Mouse (Mus musculus) MEL (cell line): ENCODE measurements at regions not wholly inside any gene's neighbourhood (a gene's known extent, or its start where the extent isn't known, plus 50 kb on each side); places are given as distances from the start of the nearest gene placed in this dataset.

Source experiments
- DNase-seq: peaks from one replicate; pipeline ENCODE4 v3.0.0; 2011; ENCODE audit warnings: low read depth, low spot score
- H3K27ac ChIP-seq: 2 replicates; pipeline ENCODE4 v1.5.1; 2012; ENCODE audit warnings: low read depth, mild to moderate bottlenecking, control low read depth, low read length, moderate library complexity; ENCODE audit not compliant: control insufficient read depth
- H3K27me3 ChIP-seq, 2 experiments: fragments of 150-350 bp in 1 of 2; sonication (generic) in 1 of 2; 2 replicates each; pipeline ENCODE4 v1.6.1; 2012; ENCODE audit warnings: low read length in 2 of 2, mild to moderate bottlenecking in 2 of 2, improper control_type of control experiment in 1 of 2, moderate library complexity in 1 of 2; ENCODE audit not compliant: insufficient read depth in 2 of 2, control insufficient read depth in 1 of 2
- H3K36me3 ChIP-seq, 2 experiments: 2 replicates each; pipeline ENCODE4 v1.6.1; 2012 to 2014; ENCODE audit warnings: low read length in 2 of 2, improper control_type of control experiment in 1 of 2, inconsistent platforms in 1 of 2, mild to moderate bottlenecking in 1 of 2; ENCODE audit not compliant: insufficient read depth in 2 of 2, control insufficient read depth in 1 of 2
- H3K4me1 ChIP-seq, 2 experiments: fragments of 150-350 bp in 1 of 2; sonication (generic) in 1 of 2; 2 replicates each; pipeline ENCODE4 v1.6.1; 2012; ENCODE audit warnings: low read length in 2 of 2, improper control_type of control experiment in 1 of 2, mild to moderate bottlenecking in 1 of 2; ENCODE audit not compliant: insufficient read depth in 2 of 2, control insufficient read depth in 1 of 2
- H3K4me3 ChIP-seq, 2 experiments: fragments of 150-350 bp in 1 of 2; sonication (generic) in 1 of 2; 2 replicates each; pipeline ENCODE4 v1.5.1; 2012; ENCODE audit warnings: low read depth in 2 of 2, low read length in 2 of 2, mild to moderate bottlenecking in 2 of 2, moderate library complexity in 2 of 2, control low read depth in 1 of 2, improper control_type of control experiment in 1 of 2; ENCODE audit not compliant: control insufficient read depth in 1 of 2, insufficient read depth in 1 of 2
- H3K79me2 ChIP-seq: 2 replicates; pipeline ENCODE4 v1.6.1; 2012; ENCODE audit warnings: mild to moderate bottlenecking, low read length, moderate library complexity; ENCODE audit not compliant: control insufficient read depth, poor library complexity, insufficient read depth
- H3K9ac ChIP-seq: 2 replicates; pipeline ENCODE4 v1.6.1; 2012; ENCODE audit warnings: low read depth, mild to moderate bottlenecking, control low read depth, low read length, moderate library complexity; ENCODE audit not compliant: control insufficient read depth, poor library complexity, severe bottlenecking
- H3K9me3 ChIP-seq: fragments of 150-350 bp; sonication (generic); replicated peaks from 2 replicates; pipeline ENCODE4 v1.6.1; 2012; ENCODE audit warnings: mild to moderate bottlenecking, low read length, improper control_type of control experiment, moderate library complexity; ENCODE audit not compliant: insufficient read depth
- BHLHE40 ChIP-seq: IDR thresholded peaks from 2 replicates; pipeline ENCODE4 v1.6.1; 2012; ENCODE audit warnings: low read depth, mild to moderate bottlenecking, inconsistent platforms, low read length, improper control_type of control experiment, borderline replicate concordance
- CHD1 ChIP-seq: IDR thresholded peaks from 2 replicates; pipeline ENCODE4 v1.6.1; 2012; ENCODE audit warnings: low read depth, mild to moderate bottlenecking, inconsistent platforms, low read length, improper control_type of control experiment
- CHD2 ChIP-seq: IDR thresholded peaks from 2 replicates; pipeline ENCODE4 v1.6.1; 2011; ENCODE audit warnings: low read length, improper control_type of control experiment
- CTCF ChIP-seq, 3 experiments: IDR thresholded peaks in 2 of 3; conservative IDR thresholded peaks in 1 of 3; 2 replicates each; pipeline ENCODE4 v1.5.1; 2011 to 2012; ENCODE audit warnings: low read length in 3 of 3, low read depth in 2 of 3, mild to moderate bottlenecking in 2 of 3, improper control_type of control experiment in 1 of 3, inconsistent platforms in 1 of 3, mixed read lengths in 1 of 3, moderate library complexity in 1 of 3; ENCODE audit not compliant: control insufficient read depth in 1 of 3, insufficient read depth in 1 of 3, poor library complexity in 1 of 3, severe bottlenecking in 1 of 3
- E2F4 ChIP-seq: IDR thresholded peaks from 2 replicates; pipeline ENCODE4 v1.6.1; 2011; ENCODE audit warnings: low read depth, low read length, improper control_type of control experiment, borderline replicate concordance
- ELF1 ChIP-seq: IDR thresholded peaks from 2 replicates; pipeline ENCODE4 v1.6.1; 2014; ENCODE audit warnings: low read depth, mild to moderate bottlenecking, inconsistent platforms, low read length, improper control_type of control experiment, moderate library complexity
- EP300 ChIP-seq, 2 experiments: IDR thresholded peaks; 2 replicates each; pipeline ENCODE4 v1.6.1; 2011; ENCODE audit warnings: improper control_type of control experiment in 2 of 2, low read length in 2 of 2, low read depth in 1 of 2, mild to moderate bottlenecking in 1 of 2
- ETS1 ChIP-seq: IDR thresholded peaks from 2 replicates; pipeline ENCODE4 v1.6.1; 2012; ENCODE audit warnings: low read depth, mild to moderate bottlenecking, inconsistent platforms, low read length, improper control_type of control experiment, moderate library complexity
- GABPA ChIP-seq: IDR thresholded peaks from 2 replicates; pipeline ENCODE4 v1.6.1; 2012; ENCODE audit warnings: low read depth, mild to moderate bottlenecking, inconsistent platforms, low read length, improper control_type of control experiment, moderate library complexity
- GATA1 ChIP-seq: IDR thresholded peaks from 2 replicates; pipeline ENCODE4 v1.6.1; 2011; ENCODE audit warnings: low read depth, low read length, improper control_type of control experiment
- HCFC1 ChIP-seq: IDR thresholded peaks from 2 replicates; pipeline ENCODE4 v1.6.1; 2012; ENCODE audit warnings: low read depth, mild to moderate bottlenecking, inconsistent platforms, low read length, improper control_type of control experiment, moderate library complexity
- JUND ChIP-seq: IDR thresholded peaks from 2 replicates; pipeline ENCODE4 v1.6.1; 2011; ENCODE audit warnings: low read depth, mild to moderate bottlenecking, improper control_type of control experiment, low read length
- MAFK ChIP-seq: IDR thresholded peaks from 2 replicates; pipeline ENCODE4 v1.6.1; 2011; ENCODE audit warnings: low read depth, mild to moderate bottlenecking, low read length, improper control_type of control experiment, borderline replicate concordance
- MAX ChIP-seq: IDR thresholded peaks from 2 replicates; pipeline ENCODE4 v1.6.1; 2011; ENCODE audit warnings: low read length, improper control_type of control experiment
- MAZ ChIP-seq: IDR thresholded peaks from 2 replicates; pipeline ENCODE4 v1.6.1; 2012; ENCODE audit warnings: low read depth, mild to moderate bottlenecking, inconsistent platforms, low read length, improper control_type of control experiment
- MXI1 ChIP-seq: IDR thresholded peaks from 2 replicates; pipeline ENCODE4 v1.6.1; 2011; ENCODE audit warnings: mild to moderate bottlenecking, low read depth, low read length, improper control_type of control experiment
- MYB ChIP-seq: IDR thresholded peaks from 2 replicates; pipeline ENCODE4 v1.6.1; 2011; ENCODE audit warnings: mild to moderate bottlenecking, low read depth, low read length, improper control_type of control experiment
- NELFE ChIP-seq: IDR thresholded peaks from 2 replicates; pipeline ENCODE4 v1.6.1; 2011; ENCODE audit warnings: low read depth, low read length, improper control_type of control experiment
- NRF1 ChIP-seq: IDR thresholded peaks from 2 replicates; pipeline ENCODE4 v1.6.1; 2014; ENCODE audit warnings: low read depth, mild to moderate bottlenecking, inconsistent platforms, low read length, improper control_type of control experiment, moderate library complexity; ENCODE audit not compliant: poor library complexity, insufficient read depth, severe bottlenecking
- POLR2A ChIP-seq, 2 experiments: IDR thresholded peaks; 2 replicates each; pipeline ENCODE4 v1.6.1; 2011 to 2012; ENCODE audit warnings: low read length in 2 of 2, mild to moderate bottlenecking in 2 of 2, control low read depth in 1 of 2, improper control_type of control experiment in 1 of 2, low read depth in 1 of 2, moderate library complexity in 1 of 2; ENCODE audit not compliant: control insufficient read depth in 1 of 2, insufficient read depth in 1 of 2, poor library complexity in 1 of 2
- POLR2AphosphoS2 ChIP-seq: IDR thresholded peaks from 2 replicates; pipeline ENCODE4 v1.6.1; 2011; ENCODE audit warnings: low read length, improper control_type of control experiment
- RAD21 ChIP-seq: IDR thresholded peaks from 2 replicates; pipeline ENCODE4 v1.6.1; 2011; ENCODE audit warnings: mild to moderate bottlenecking, low read depth, low read length, improper control_type of control experiment
- RCOR1 ChIP-seq: IDR thresholded peaks from 2 replicates; pipeline ENCODE4 v1.6.1; 2012; ENCODE audit warnings: low read depth, mild to moderate bottlenecking, inconsistent platforms, low read length, improper control_type of control experiment
- SIN3A ChIP-seq: IDR thresholded peaks from 2 replicates; pipeline ENCODE4 v1.6.1; 2012; ENCODE audit warnings: low read length, improper control_type of control experiment, inconsistent platforms
- SMC3 ChIP-seq: IDR thresholded peaks from 2 replicates; pipeline ENCODE4 v1.6.1; 2011; ENCODE audit warnings: low read depth, low read length, improper control_type of control experiment
- TAL1 ChIP-seq: IDR thresholded peaks from 2 replicates; pipeline ENCODE4 v1.6.1; 2012; ENCODE audit warnings: mild to moderate bottlenecking, inconsistent platforms, low read length, moderate library complexity, mixed read lengths
- TCF12 ChIP-seq: IDR thresholded peaks from 2 replicates; pipeline ENCODE4 v1.6.1; 2014; ENCODE audit warnings: low read depth, mild to moderate bottlenecking, inconsistent platforms, low read length, improper control_type of control experiment, moderate library complexity
- UBTF ChIP-seq: IDR thresholded peaks from 2 replicates; pipeline ENCODE4 v1.6.1; 2012; ENCODE audit warnings: low read depth, mild to moderate bottlenecking, inconsistent platforms, low read length, improper control_type of control experiment, moderate library complexity, borderline replicate concordance; ENCODE audit not compliant: insufficient read depth
- USF1 ChIP-seq: IDR thresholded peaks from 2 replicates; pipeline ENCODE4 v1.6.1; 2014; ENCODE audit warnings: low read depth, mild to moderate bottlenecking, inconsistent platforms, low read length, improper control_type of control experiment, moderate library complexity
- USF2 ChIP-seq, 2 experiments: IDR thresholded peaks; 2 replicates each; pipeline ENCODE4 v1.6.1; 2011 to 2012; ENCODE audit warnings: improper control_type of control experiment in 2 of 2, low read length in 2 of 2, borderline replicate concordance in 1 of 2, inconsistent platforms in 1 of 2, low read depth in 1 of 2, mild to moderate bottlenecking in 1 of 2; ENCODE audit not compliant: insufficient read depth in 1 of 2
- ZC3H11A ChIP-seq: IDR thresholded peaks from 2 replicates; pipeline ENCODE4 v1.6.1; 2012; ENCODE audit warnings: low read depth, mild to moderate bottlenecking, inconsistent platforms, low read length, improper control_type of control experiment
- ZKSCAN1 ChIP-seq: IDR thresholded peaks from 2 replicates; pipeline ENCODE4 v1.6.1; 2012; ENCODE audit warnings: low read depth, mild to moderate bottlenecking, inconsistent platforms, low read length, improper control_type of control experiment, moderate library complexity
- ZMIZ1 ChIP-seq: IDR thresholded peaks from 2 replicates; pipeline ENCODE4 v1.6.1; 2012; ENCODE audit warnings: low read depth, mild to moderate bottlenecking, inconsistent platforms, low read length, improper control_type of control experiment, moderate library complexity

- H3K4me3 ChIP-seq: peak overlapping the region in 1 of 2 experiments; percentile 52; a peak in 2 of 4 replicates
- peaks cover 7 to 10% of the 10 kb centered on the region in 2 experiments for H3K4me1 ChIP-seq
Observed at GRCm38 (mm10) chr13:83072073-83072472, 431.8 kb upstream of the Mef2c start.

DNA sequence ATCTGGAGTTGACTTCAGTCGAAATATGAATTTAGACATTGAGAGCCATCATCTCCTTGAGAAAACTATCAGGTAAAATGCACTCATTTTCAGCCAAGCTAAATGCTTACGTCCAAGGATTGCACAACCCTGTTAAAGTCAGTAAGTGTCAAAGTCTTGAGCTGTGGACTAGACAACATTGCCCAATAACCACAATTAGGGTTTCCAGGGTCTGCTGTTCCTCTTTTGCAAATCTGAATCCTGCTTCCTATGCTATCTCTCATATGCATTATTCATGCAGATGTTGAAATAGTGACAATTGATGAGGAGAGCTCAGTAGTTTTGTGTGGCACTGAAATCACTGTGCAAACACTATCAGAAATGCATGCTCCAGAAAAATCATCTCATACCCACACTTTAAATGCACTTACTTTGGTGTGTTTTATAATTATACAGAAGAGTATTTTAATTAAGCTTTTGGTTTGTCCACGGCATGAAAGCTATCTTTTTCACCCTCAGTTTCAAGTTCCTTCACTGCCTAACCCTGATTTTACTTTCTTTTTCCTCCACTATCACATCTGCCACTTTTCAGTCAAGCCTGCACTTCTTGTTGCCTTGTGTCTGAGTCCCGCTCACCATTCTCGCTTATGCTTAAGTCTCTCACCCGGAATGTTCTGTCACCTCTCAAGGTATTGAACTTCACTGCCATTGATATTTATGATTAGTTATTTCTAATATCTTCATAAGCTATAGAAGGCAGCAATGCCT, 429.4 kb upstream of the Mef2c start:
- H3K27ac ChIP-seq: no peak overlapping the region
- no peaks in the 10 kb centered on the region for H3K79me2 ChIP-seq

More at GRCm38 (mm10) chr13:83072073-83072472, 431.8 kb upstream of the Mef2c start:
- TF ChIP-seq MAFK (peak; percentile 43; the same call in 1 of the 2 replicates), SIN3A (0 out of 2 replicates have a peak, but pooled peaks have one; percentile 16), E2F4 (no peak), GATA1 (peak; percentile 87), EP300 (IDR thresholded peaks at IDR 0.05; ENCODE audit: low read depth in 1 of 2, low read length in 2 of 2) (peak; percentile 82 to 96), TCF12 (peak; percentile 87), CTCF (IDR thresholded peaks at IDR 0.05 in 2 of 3, conservative IDR thresholded peaks at IDR 0.05 in 1 of 3; ENCODE audit: control insufficient read depth in 1 of 3, insufficient read depth in 1 of 3, low read depth in 2 of 3, low read length in 3 of 3, poor library complexity in 1 of 3, severe bottlenecking in 1 of 3) (no peak), RCOR1 (peak; percentile 90), MYB (no peak), MXI1 (no peak), POLR2A (IDR thresholded peaks at IDR 0.05; ENCODE audit: control insufficient read depth in 1 of 2, insufficient read depth in 1 of 2, low read depth in 1 of 2, low read length in 2 of 2, poor library complexity in 1 of 2) (no peak), ETS1 (peak; percentile 71; the same call in 1 of the 2 replicates), CHD1 (no peak), HCFC1 (no peak), GABPA (no peak), JUND (0 out of 2 replicates have a peak, but pooled peaks have one; percentile 50), TAL1 (peak; percentile 58), MAX (no peak; the same call in 1 of the 2 replicates), CHD2 (no peak), UBTF (no peak), POLR2AphosphoS2 (no peak), ZMIZ1 (no peak), USF1 (no peak), NELFE (no peak), USF2 (IDR thresholded peaks at IDR 0.05; ENCODE audit: borderline replicate concordance in 1 of 2, insufficient read depth in 1 of 2, low read depth in 1 of 2, low read length in 2 of 2) (no peak), ZKSCAN1 (no peak), SMC3 (peak; percentile 2; the same call in 1 of the 2 replicates), MAZ (no peak), NRF1 (no peak), ELF1 (no peak), BHLHE40 (no peak), ZC3H11A (peak; percentile 7; the same call in 1 of the 2 replicates)
- TF ChIP-seq, all 39 proteins: peak for 11
- peak; percentile 82 for DNase-seq
- no peaks in the 10 kb centered on the region for H3K9me3 ChIP-seq
- H3K79me2 ChIP-seq: no peaks in the 10 kb centered on the region
- H3K27ac ChIP-seq: no peak overlapping the region
- no peaks in the 10 kb centered on the region for H3K27me3 ChIP-seq
- H3K36me3 ChIP-seq: peaks cover 0 to 22% of the 10 kb centered on the region in 2 experiments; a peak in 2 of 4 replicates
- H3K9ac ChIP-seq: no peak overlapping the region

More for the DNA sequence above, 429.4 kb upstream of the Mef2c start:
- Histone ChIP-seq H3K36me3 (peaks cover 0 to 22% of the 10 kb centered on the region in 2 experiments; a peak in 2 of 4 replicates), H3K9me3 (no peaks in the 10 kb centered on the region), H3K4me1 (peaks cover 7 to 10% of the 10 kb centered on the region in 2 experiments), H3K27me3 (no peaks in the 10 kb centered on the region), H3K9ac (no peak overlapping the region), H3K4me3 (no peak overlapping the region)
- TF ChIP-seq CHD1 (no peak), ETS1 (peak; percentile 35; the same call in 1 of the 2 replicates), RCOR1 (peak; percentile 84), ELF1 (no peak), UBTF (no peak), CTCF (IDR thresholded peaks at IDR 0.05 in 2 of 3, conservative IDR thresholded peaks at IDR 0.05 in 1 of 3; ENCODE audit: control insufficient read depth in 1 of 3, insufficient read depth in 1 of 3, low read depth in 2 of 3, low read length in 3 of 3, poor library complexity in 1 of 3, severe bottlenecking in 1 of 3) (no peak), CHD2 (no peak), RAD21 (no peak; the same call in none of the 2 replicates), NRF1 (no peak), USF1 (no peak), GATA1 (peak; percentile 28; the same call in 1 of the 2 replicates), POLR2AphosphoS2 (no peak), NELFE (no peak), EP300 (IDR thresholded peaks at IDR 0.05; ENCODE audit: low read depth in 1 of 2, low read length in 2 of 2) (peak; percentile 39 to 81; a peak in 3 of 4 replicates), BHLHE40 (no peak)
- peak; percentile 66 for DNase-seq
